Mouse (Mus musculus): ENCODE results near the gene Pnmal2.

DNA sequence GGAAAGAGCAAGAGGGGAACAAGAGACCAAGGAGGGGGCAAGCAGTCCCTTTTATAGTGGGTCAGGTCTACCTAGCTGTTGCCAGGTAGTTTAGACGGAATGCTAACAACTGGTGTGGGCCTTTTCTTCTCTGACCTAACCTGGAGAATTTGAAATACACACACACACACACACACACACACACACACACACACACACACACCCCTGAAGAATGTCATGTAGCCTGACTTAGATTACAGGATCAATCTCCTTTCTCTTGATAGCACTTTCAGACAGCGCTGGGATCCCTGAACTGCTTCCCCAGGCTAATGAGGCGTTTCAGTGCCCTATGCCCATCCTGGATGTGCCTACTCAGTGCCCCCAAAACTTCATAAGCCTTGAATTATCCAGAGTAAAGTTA lies 34.1 kb downstream of the Pnmal2 start:
- no peak for TF ChIP-seq POLR2A (IDR thresholded peaks at IDR 0.05; ENCODE audit: borderline replicate concordance, extremely low read depth, low read depth, low read length)
- no peak for TF ChIP-seq CTCF (IDR thresholded peaks at IDR 0.05; ENCODE audit: insufficient read depth, low read length)

Data from lung, adult 2 months (tissue).